Mouse (Mus musculus) kidney, postnatal 25 days (tissue): ENCODE measurements around the gene Ppm1h.

Source experiments
- DNase-seq, 2 experiments: peaks; one replicate each; pipeline ENCODE4 v3.0.0; 2021; ENCODE audit warnings: mixed read lengths in 2 of 2

The Ppm1h gene

DNA sequence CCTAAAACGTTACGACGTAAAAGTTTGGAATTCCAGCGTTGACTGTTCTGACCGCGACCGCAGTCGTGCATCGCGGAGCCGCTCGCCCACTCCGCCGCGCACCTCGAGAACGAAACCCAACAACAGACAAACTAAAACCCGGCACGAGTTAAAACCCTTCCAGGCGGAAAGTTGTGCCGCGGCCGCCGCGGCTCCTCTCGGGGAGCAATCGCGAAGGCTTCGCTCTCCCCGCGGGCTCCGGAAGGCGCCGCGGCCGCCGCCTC, 306.6 kb downstream of the Ppm1h start:
- peak; percentile 34 to 53 for DNase-seq

DNA sequence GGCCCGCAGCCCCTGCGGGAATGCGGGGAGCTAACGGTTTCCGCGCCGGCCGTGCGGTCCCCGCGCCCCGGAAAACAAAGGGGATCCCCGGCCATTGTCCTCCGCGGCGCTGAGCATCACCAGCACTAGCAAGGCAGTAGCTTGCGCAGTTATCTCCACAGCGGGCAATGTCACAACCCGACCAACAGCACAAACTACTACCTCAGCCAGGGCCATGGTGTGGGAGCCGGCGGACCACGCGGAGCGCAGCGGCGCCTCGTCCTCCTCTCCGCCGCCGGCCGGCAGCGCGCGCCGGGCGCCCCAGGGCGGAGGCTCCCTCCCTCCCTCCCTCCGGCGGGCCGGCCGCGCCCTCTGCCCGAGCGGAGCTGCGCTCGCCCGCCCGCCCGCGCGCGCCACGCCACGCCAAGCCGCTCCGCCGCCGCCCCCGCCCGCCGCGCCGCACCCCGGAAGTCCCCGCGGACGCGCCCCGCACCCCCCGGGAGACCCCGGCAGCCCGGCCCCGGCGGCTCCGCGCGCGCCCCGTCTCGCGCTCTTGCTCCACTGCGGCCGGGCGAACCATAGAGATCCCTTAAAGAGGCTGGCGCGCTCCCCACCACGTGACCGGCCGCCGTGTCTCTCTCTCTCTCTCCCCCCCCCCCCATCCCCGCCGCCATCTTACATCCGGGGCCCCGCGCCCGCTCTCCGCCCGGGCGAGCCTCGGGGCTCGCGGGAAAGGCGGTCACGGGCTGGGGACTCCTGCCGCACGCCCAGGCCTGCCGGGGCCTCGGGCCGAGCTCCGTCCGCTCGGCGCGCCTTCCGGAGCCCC, 307.2 kb downstream of the Ppm1h start:
- peak; percentile 88 to 93 for DNase-seq

DNA sequence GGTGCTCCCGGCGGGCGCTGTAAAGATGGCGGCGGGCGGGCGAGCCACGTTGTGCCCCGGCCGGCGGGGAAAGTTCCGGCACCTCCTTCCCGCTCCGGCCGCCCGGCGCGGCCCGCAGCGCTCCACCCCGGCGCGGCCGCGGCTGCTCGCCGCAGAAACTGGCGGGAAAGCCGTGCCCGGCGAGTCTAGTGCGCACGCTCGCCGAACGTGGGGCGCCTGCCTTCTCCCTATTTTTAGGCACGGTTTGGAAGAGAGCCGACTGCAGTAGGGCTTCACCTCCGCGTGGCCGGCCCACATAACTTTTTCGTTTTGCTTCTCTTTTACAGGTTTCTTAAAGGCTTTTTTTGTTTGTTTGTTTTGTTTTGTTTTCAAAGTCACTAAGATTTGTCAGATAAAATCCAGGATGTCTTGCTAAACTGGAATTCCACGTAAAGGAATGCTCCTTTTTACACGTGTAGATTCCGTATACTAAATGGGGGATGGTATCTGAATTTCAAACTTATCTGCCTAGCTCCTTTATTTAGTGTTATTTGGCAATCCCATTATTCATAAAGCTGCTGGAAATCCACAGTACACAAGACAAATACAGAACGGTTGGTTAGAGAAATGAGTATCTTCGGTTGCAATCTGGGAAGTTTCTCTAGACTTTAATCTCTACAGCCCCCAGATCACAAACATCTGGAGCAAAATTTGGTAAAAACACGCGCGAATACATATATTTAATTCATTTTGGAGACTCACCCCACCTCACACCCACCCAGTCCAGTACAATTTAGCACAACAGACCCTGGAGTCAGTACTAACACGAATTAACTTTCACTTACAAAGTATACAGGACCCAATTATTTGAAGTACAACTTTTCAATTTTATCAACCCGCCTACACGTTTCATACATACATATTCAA, 308.0 kb downstream of the Ppm1h start:
- DNase-seq, result peak; percentile 77 to 89

DNA sequence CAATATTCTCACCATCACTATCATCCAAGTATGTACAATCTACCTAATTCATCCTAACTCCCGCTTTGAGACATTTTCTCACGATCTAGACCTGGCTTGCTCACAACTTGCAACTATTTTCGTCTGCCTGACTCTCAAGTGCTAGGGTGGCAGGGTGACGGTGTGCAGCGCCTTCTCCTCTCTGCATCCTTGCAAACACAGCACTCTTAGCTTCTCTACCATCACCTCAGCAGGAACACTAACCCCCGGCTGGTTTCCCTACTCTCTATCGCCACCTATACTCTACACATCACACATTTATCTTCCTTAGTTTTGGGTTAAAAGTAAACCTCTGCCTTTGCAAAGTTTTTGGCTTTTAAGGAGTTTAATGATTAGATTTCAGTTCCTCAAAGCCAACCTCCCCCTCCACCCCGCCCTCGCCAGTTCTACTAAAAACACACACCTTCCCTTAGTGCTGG, 309.1 kb downstream of the Ppm1h start:
- DNase-seq, result peak; percentile 49 to 66

DNA sequence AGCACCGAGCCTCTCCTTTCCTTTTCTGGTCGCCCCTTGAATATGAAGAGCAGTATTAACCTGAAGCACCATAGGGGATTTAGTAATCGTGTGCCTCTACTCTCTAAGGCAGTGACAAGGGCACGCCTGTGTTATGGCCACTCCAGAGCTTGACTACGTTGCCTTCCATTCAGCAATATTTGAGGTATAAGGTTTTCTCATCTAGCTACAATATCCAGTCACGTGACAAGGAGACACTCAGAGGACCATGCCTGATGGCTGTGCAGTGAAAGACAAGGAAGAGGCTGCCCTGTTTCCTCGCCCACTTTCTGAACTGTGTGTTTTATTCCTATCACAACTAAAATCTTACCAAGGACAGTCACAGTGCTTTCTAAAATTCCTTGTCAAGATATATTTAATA, 309.8 kb downstream of the Ppm1h start:
- no peak for DNase-seq

DNA sequence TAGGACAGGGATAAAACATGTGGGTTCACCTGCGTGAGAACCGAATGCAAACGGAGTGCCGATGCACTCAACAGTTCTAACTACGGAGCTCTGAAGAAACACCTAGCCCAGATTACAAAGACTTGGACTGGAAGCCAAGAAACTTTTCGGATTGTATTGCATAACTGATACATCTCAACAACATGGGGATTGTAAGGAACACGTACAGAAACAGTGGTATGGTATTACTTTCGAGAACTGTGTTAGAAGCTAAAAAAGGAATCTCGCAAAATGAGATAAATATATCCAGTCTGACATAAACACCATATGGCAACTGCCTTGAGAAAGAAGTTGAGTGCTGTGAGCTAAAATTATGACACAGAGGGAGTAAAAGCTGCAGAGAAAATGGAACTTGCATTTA, 311.4 kb downstream of the Ppm1h start:
- no peak for DNase-seq

DNA sequence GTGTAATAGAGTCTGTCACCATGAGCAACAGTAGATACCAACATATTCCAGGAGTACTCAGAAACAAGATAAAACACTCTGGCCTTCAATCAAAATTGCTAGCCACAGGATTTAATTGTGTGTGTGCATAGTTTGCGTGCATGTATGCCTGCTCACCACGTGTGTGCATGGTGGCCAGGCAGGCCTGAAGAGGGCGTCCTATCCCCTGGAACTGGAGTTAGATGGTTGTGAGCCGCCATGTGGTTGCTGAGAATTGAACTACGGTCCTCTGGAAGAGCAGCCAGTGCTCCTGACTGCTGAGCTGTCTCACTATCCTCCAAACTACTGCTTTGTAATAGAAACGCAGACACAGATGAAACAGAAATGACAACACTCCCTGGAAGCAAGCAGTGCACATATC, 312.0 kb downstream of the Ppm1h start:
- DNase-seq, result no peak

DNA sequence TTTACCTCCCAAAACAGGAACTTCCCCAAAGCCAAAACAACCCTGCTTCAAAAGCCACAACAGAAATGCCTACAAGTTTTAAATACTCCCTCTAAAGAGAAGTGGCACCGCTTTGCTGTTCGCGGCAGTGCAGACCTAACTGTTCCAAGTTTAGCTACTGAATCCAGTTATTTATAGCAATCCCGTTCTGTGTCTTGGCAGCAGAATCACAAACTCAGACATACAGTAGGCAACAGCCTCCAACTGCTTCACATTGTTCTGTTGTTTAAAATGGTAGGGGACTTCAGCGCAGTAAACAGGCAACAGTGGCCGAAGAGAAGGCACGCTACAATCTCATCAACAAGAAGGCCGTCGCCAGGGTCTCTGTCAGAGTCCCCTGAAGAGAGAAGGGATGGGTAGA, 312.5 kb downstream of the Ppm1h start:
- no peak for DNase-seq

DNA sequence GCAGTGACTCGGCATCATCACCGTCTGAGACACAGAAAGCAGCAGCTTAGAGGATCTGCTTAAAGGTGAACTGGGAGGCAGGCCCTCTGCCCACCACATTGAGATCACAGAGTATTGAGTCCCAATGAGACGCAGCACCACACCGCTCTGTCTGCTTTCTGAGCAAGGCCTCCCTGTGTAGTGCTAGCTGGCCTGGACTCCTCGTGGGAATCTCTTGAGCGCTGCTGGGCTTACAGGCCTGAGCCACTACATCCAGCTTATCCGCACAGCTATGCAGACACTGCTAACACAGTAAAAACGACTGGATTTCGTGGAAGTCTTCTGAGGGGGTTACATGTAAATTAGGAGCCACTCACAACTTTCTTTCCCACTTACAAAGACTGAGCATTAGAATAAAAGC, 313.1 kb downstream of the Ppm1h start:
- no peak for DNase-seq

DNA sequence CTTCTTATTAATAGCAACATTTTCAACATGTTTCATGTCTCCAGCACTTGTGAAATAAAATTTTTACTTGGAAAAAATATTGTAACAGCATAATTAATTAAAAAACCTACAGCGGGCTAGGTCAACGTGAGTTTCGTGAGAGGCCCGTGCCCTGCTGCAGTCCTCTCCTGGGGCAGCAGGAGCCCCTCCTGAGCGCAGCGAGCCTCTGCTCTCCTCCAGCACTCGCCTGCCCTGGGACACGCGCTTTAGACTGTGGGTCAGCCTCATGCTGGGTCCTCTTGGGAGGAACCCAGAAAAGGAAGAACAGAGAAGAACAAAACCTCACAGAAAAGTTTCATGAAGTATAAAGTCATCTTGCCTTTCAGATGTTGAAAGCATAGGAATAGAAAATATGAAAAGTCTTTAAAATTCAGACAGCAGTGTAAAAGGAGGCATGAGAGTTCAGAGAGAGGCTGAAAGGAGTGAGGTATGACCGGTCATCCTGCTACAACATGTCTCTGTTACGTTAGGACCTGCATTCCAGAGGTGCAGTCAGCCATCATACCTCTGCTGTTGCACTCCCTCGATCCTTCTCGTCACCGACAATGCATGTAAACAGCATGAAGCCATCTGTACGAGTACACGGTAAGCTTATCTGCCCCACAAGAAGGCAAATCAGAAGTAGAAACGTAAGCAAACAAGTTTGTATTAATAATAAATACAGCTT, 316.0 kb downstream of the Ppm1h start:
- DNase-seq, result peak; percentile 25 to 44
